Mouse (Mus musculus) small intestine, adult 2 months (tissue): Measurements from ENCODE around the gene Hyou1.

Source experiments
- CTCF ChIP-seq: fragments of 200-500 bp; IDR thresholded peaks from 2 replicates; pipeline ENCODE4 v1.5.1; 2012; ENCODE audit warnings: low read depth, mild to moderate bottlenecking, control low read depth, inconsistent platforms, low read length, moderate library complexity, mixed read lengths; ENCODE audit not compliant: insufficient replicate concordance, insufficient read length; ENCODE audit errors: extremely low read depth
- POLR2A ChIP-seq: fragments of 200-500 bp; IDR thresholded peaks from 2 replicates; pipeline ENCODE4 v1.6.1; 2012; ENCODE audit warnings: low read depth, mild to moderate bottlenecking, control low read depth, inconsistent platforms, low read length, moderate library complexity

- TF ChIP-seq POLR2A: no peak
- no peak for TF ChIP-seq CTCF
These were observed 37.8 kb upstream of the Hyou1 start for GRCm38 (mm10) chr9:44341487-44341886.
